Mouse (Mus musculus) left cerebral cortex, adult 9 months (tissue): ENCODE results near the gene Tenm2.

Experiments
- DNase-seq, 2 experiments: peaks; one replicate each; pipeline ENCODE4 v3.0.0; 2022; ENCODE audit warnings: low spot score in 2 of 2

Tenm2 gene

GRCm38 (mm10) chr11:37107069-37107468 is 128.7 kb downstream of the Tenm2 start:
- no peak for DNase-seq

GRCm38 (mm10) chr11:37079403-37079802 is 156.4 kb downstream of the Tenm2 start:
- DNase-seq: no peak

- no peak for DNase-seq
These were observed 158.7 kb downstream of the Tenm2 start for GRCm38 (mm10) chr11:37076989-37077598.

DNA sequence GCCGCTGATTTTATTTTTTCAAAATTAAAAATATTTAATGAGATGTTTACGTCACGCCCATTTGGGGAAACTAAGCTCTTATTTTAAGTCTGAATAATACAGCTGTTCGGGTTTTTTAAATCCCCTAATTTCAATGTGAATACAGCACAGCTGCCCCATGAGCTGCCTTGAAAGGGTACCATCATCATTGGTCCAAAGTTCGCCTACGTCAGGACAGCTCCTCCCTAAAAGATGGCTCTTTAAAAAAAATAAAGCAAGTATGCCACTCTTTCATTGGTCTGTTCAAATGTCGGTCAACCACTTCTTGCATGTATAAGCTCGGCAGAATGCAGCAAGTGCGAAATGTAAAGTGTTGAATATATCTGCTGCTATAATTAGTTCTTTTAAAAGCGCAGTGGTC is 160.4 kb downstream of the Tenm2 start:
- DNase-seq: no peak

DNA sequence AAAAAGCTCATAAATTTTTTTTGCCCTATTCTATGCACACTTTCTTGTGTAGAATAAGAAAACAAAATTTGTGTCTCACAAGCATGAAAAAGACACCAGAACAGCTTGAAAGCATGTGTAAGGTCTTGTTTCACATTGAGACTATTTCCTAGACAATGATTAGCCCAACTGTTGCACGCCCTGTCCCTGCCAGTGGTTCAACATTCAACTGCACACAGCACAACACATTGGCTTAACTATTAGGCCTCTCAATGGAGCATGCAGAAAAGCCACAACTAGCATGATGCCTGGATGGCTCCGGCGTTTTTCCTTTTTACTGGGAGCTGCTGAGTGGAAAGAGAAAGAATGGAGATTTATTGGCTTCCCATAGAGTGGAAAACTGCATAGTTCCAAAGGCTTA is 170.3 kb downstream of the Tenm2 start:
- no peak for DNase-seq

GRCm38 (mm10) chr11:37046671-37047070 is 189.1 kb downstream of the Tenm2 start:
- DNase-seq: peak in 1 of 2 experiments; percentile 21

DNA sequence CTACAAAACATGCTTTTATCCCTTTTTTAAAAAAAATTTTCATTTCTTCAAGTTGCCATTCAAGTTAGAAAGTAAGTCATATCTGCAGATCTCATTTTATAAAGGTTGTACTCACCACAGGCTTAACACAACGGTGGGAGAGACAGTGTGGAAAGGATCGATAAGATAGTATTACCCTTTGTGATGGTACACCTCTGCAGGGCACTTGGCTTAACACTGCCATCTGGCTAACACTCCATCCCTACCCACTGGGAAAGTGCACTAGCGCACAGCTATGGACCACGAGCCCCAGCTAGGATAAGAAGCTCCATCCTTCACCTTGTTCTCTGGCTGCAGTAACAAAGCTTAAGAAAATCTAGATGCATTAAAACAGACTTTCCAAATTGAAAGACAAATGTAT is 194.5 kb downstream of the Tenm2 start:
- DNase-seq: no peak

GRCm38 (mm10) chr11:37039283-37039682 is 196.5 kb downstream of the Tenm2 start:
- no peak for DNase-seq

DNA sequence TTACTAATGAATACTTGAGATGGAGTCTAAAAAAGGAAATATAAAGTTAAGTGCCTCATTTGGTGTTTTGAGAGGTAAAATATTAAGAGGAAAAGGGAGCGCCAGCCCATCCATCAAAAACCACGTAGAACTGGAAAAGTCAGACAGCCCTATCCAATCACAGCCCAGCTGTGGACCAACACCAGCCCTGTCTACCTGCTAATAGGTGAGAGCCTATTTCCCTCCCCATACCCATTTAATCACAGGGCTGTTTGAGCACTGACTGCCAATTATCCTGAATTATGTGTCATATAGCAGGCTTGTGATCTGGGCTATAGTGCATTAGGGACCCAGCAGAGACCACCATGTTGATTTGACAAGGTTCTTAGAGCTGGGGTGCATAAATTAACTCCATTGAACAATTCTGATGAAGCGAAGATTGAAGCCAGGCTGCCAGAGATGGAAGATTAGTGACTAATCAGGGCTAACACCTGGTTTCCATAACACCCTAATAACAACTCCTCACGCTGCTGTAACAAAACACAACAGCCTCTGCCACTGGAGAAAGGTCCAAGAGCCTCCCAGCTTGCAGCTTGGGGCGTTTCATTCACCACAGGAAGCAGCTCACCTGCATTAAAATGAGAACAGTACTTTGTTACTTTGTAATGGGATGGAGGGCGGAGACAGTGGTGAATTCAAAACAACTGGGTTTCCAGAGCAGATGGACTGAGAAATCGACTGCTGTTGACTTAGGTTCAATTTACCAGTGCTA is 204.3 kb downstream of the Tenm2 start:
- DNase-seq: no peak

GRCm38 (mm10) chr11:37011900-37012299 is 223.9 kb downstream of the Tenm2 start:
- no peak for DNase-seq

DNA sequence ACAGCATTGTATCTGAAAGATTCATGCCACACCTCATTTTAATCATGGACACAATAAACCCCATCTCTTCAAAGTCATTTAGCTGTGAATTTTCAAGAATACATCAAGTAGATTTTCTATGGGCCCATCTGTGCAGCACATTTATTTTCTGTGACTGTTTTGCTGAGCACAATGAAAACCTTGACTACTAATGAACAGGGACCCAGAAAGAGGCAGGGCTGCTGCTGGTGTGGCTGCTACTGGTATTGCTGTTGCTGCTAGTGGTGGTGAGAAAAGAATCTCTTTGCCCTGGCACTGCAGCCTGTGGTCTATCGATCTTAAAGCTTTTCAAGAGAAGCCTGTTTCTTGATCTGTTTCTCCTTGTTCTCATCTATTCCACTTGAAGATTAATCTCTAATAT is 226.5 kb downstream of the Tenm2 start:
- DNase-seq: no peak

GRCm38 (mm10) chr11:36997668-36998067 is 238.1 kb downstream of the Tenm2 start:
- DNase-seq: no peak

GRCm38 (mm10) chr11:36990895-36991294 is 244.9 kb downstream of the Tenm2 start:
- DNase-seq: no peak

DNA sequence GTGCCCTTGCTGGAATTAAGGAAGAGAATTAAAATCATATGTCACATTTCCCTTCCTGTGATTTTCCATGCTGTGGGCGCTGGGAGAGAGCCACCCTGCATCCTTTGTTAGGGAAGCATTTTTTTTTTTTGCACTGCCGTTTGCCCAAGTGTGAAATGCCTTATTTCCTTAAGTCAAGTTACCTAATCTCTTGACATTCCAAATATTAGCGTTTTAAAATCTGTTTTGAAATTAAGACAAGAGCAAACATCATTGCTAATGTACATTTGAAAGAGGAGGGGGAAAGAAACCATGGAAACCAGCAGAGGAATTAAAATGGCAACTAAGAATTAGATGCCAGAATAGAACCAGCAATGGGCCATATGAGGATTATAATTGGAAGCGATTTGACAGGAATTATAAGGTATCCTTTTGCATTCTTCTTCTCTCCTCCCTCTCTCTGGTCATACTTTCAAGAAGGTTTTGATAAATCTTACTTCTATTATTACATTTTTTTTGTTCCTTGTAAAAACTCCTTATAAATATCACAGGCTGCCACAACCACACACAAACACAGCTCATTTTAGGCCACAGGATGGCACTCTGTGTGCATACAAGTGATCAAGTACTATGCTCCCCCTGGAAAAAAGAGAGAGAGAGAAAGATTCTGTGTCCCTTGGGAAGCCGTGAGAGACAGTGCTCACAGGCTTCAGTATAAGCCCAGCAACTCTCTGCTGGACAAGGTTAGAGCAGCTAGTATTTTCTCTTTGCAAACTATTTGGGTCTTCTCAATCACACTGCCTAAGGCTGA is 246.8 kb downstream of the Tenm2 start:
- peak; percentile 5 to 50 for DNase-seq

- no peak for DNase-seq
These were observed 261.6 kb downstream of the Tenm2 start for GRCm38 (mm10) chr11:36974142-36974541.

GRCm38 (mm10) chr11:36958102-36958501 is 277.7 kb downstream of the Tenm2 start:
- DNase-seq: no peak

- DNase-seq: no peak
These were observed 294.3 kb downstream of the Tenm2 start for GRCm38 (mm10) chr11:36941429-36941828.

DNA sequence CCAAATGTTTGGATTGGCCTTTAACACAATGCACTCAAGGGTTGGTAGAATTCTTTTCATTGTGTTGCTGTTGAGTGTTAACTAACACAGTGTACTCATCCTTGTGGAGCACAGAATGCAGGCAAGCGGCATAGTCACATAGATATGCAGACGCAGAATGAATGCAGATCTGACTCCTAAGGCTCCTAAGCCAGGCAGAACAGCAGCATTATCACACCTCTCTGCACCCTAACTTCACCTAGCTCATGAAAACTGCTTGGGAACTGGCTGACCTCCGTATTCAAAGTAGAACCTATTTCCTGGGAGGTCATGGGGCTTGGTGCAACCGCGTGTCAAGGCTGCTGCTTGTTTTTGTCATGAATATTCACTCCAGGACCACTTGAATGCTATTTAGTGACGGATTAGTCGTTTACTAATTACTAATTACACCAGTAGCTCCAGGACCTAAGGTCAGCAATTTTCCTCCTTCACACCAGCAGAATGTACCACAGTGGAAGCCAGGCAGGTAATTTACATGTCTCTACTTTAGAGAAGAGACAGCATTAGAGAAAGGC is 295.1 kb downstream of the Tenm2 start:
- DNase-seq: no peak

DNA sequence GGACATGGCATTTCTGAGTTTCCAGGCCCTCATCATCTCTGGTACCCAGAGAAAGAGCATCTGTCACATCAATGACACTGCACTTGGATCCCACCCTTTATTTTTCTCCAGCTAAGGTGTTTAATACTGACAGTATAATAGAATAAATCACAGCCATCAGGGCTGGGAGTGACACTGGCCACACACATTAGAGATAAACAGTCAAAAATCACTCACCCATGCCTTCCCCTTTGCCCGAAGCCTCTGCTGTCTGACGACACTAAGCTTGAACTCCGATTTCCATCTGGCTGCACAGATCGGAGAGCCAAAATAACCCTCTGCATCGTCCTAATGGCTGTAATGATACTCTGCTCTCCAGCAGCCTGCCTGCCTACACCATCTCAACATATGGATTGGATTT is 305.9 kb downstream of the Tenm2 start:
- no peak for DNase-seq

GRCm38 (mm10) chr11:36926705-36927406 is 308.9 kb downstream of the Tenm2 start:
- DNase-seq: no peak

DNA sequence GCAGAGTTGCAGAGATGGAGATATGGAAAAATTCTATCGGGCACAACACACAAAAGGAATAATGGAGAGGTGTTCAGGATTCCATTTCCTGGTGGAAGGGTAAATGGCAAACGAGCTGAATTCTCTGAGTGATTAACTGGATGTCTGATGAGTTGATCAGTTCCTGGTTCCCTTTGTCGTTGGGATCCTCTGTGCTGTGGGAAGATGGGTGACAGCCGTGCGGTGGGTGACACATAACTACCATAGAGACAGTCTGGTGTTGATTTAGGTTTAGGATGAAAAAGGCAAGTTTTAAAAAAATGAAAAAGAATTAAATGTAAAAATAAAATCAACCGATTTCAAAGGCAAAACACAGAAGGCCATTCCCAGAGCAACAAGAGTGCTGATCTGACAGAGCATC is 316.5 kb downstream of the Tenm2 start:
- no peak for DNase-seq

DNA sequence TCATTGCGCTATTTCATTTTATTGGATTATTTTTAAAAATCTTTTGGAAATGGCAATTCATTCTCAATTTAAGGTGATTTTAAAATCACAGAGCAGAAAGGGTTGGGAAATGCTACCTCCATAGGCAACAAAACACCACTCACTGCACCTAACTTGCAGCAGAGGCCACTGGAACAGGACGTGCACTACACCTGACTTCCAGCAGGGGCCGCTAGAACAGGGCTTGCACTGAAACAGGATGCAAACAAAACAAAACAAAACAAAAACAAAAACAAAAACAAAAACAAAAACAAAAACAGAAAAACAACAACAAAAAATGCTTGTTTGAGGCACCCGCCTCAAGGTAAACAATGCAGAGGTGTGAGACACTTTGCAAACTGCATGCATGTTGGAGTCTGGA is 324.4 kb downstream of the Tenm2 start:
- no peak for DNase-seq
